11 mouse cellular contexts compared by ENCODE assay signal in the genomic region with DNA sequence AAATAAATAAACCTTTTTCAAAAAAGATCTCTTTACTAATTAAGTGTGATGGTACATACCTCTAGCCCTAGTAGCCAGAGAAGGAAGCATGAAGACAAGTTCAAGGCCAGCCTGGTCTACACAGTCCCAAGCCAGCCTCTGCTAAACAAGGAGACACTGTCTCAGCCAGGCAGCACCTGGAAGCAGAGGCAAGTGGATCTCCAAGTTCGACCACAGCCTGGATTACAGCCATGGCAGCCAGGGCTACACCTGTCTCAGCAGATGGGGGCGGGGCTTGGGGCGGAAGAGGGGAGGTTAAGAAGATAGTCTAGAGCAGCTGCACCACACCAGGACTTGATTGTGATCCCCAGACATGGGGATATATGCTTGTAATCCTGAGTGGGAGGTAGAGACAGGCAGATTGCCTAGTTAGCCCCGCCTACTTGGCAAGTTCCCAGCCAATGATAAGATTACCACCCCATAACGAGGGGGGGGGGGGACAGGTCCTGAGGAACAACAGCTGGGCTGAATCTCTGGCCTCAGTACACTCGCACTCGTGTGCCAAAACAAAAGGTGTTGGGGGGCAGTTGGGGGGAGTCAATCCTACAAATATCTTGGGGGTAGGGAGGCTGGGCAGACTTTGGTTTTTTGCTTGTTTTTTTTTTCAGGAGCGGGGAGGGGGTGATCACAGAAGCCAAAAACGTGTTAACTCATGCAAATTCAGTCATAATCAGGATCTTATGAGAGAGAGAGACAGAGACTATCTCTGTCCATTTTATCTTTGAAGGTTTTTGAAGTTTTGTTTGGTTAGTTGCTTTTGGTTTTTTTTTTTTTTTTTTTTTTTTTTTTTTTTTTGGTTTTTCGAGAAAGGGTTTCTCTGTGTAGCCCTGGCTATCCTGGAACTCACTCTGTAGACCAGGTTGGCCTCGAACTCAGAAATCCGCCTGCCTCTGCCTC. TPM values are rescaled to one million over a fixed set of nuclear protein-coding genes. Genes with fewer than 3 reads are reported as not detected.
DNase-seq lines count a peak whose midpoint lies in the region; ATAC-seq and TF ChIP-seq lines count a peak whose summit lies in the region.
"Had no signal": no experiment of that assay in that cellular context is flagged by ENCODE, and none has a peak within 500 bp of the region (broad histone marks: within the 10 kb centered on the region; RNA-seq: fewer than 3 reads in every experiment).

No protein-coding gene starts in this region.

- TF ChIP-seq EP300 in stomach, postnatal 0 days (optimal IDR thresholded peaks at IDR 0.05) = no peak

- no peak overlapping the region for H3K9ac ChIP-seq in stomach, postnatal 0 days (ENCODE audit: low read length)
- H3K9ac ChIP-seq: hindbrain, embryonic 12.5 days had no signal

- 0 out of 2 replicates have a peak, but pooled peaks have one; percentile 31 for ATAC-seq in stomach, postnatal 0 days (ENCODE audit: low FRiP score, low TSS enrichment)
- no peak for ATAC-seq in frontal cortex, adult (ENCODE audit: low TSS enrichment)

- no peak overlapping the region for H3K4me2 ChIP-seq in stomach, postnatal 0 days (replicated peaks; ENCODE audit: low read depth)
- H3K4me2 ChIP-seq: hindbrain, embryonic 12.5 days had no signal

- intact Hi-C loops in heart, postnatal 14 days (cut with DNase I) = no loop called here
- intact Hi-C loops in heart, postnatal 25 days (cut with DNase I) = no loop called here

- H3K9me3 ChIP-seq in stomach, postnatal 0 days (ENCODE audit: control insufficient read depth, low read length) = no peaks in the 10 kb centered on the region
- no peaks in the 10 kb centered on the region for H3K9me3 ChIP-seq in forebrain, embryonic 10.5 days
- H3K9me3 ChIP-seq: hindbrain, embryonic 12.5 days had no signal

- H3K4me1 ChIP-seq in stomach, postnatal 0 days (replicated peaks; ENCODE audit: control insufficient read depth, insufficient read depth) = peaks cover 11% of the 10 kb centered on the region
- H3K4me1 ChIP-seq in forebrain, embryonic 10.5 days = peaks cover 51% of the 10 kb centered on the region

- H3K27me3 ChIP-seq in stomach, postnatal 0 days (ENCODE audit: control insufficient read depth, insufficient read depth, low read length) = no peaks in the 10 kb centered on the region
- H3K27me3 ChIP-seq in forebrain, embryonic 10.5 days (ENCODE audit: poor library complexity, severe bottlenecking) = peaks cover 40% of the 10 kb centered on the region

- H3K4me3 ChIP-seq in stomach, postnatal 0 days (ENCODE audit: low read depth, low read length) = no peak overlapping the region
- H3K4me3 ChIP-seq in forebrain, embryonic 10.5 days = no peak overlapping the region
- H3K4me3 ChIP-seq: hindbrain, embryonic 12.5 days had no signal

- WGBS in stomach, postnatal 0 days = 58% methylated on average over 12 of the region's 12 CpGs
- 79% methylated on average over 12 of the region's 12 CpGs for WGBS in forebrain, embryonic 10.5 days

- DNase-seq in heart, postnatal 14 days = peak; percentile 25 to 57
- DNase-seq in heart, postnatal 25 days (ENCODE audit: low spot score) = no peak
- peak; percentile 23 for DNase-seq in thymus, postnatal 0 days (ENCODE audit: low spot score)
- no peak for DNase-seq in thymus, adult 18-20 months
- peak; percentile 44 to 74 for DNase-seq in kidney, postnatal 36 days
- peak; percentile 42 for DNase-seq in stomach, postnatal 0 days (ENCODE audit: low spot score)
- no peak for DNase-seq in forebrain, embryonic 10.5 days (ENCODE audit: extremely low spot score, low spot score)
- DNase-seq: adrenal gland, postnatal 36 days; cerebellum, postnatal 25 days had no signal

- no peak overlapping the region for H3K27ac ChIP-seq in stomach, postnatal 0 days (replicated peaks)
- H3K27ac ChIP-seq in forebrain, embryonic 10.5 days = no peak overlapping the region
- H3K27ac ChIP-seq: hindbrain, embryonic 12.5 days had no signal

- no peaks in the 10 kb centered on the region for H3K36me3 ChIP-seq in stomach, postnatal 0 days (ENCODE audit: control insufficient read depth, insufficient read depth, low read length)
- H3K36me3 ChIP-seq in forebrain, embryonic 10.5 days (replicated peaks) = peaks cover 14% of the 10 kb centered on the region
- H3K36me3 ChIP-seq: hindbrain, embryonic 12.5 days had no signal

- no peak for TF ChIP-seq CTCF in stomach, postnatal 0 days (IDR thresholded peaks at IDR 0.05; ENCODE audit: low read depth)

RNA-seq across cellular contexts. Expression of gene Wdr86, which starts 3.4 kb away (rescaled TPM):
- total RNA-seq in heart, postnatal 14 days (2021) = 1 to 10 TPM in 1 of 2 experiments, under 1 TPM in 1; 0.78 to 1.0 TPM
- under 1 TPM; 0.44 to 0.59 TPM for total RNA-seq in heart, postnatal 25 days (2021)
- polyA plus RNA-seq in thymus, postnatal 0 days (2015; fragmentation: Nextera tagmentation; extraction: Ambion mirVana) = 2.0 and 2.4 TPM in 2 replicates
- polyA plus RNA-seq in stomach, postnatal 0 days (2015; fragmentation: Nextera tagmentation; extraction: Ambion mirVana) = 2.7 and 3.3 TPM in 2 replicates
- polyA plus RNA-seq in forebrain, embryonic 10.5 days (2016; fragmentation: Nextera tagmentation; extraction: Ambion mirVana) = 22.5 and 24.5 TPM in 2 replicates

RNA-seq across cellular contexts. Expression of gene Crygn, which starts 30.6 kb away (rescaled TPM):
- 1 to 10 TPM in 1 of 2 experiments, not detected in 1; 2.8 TPM for total RNA-seq in heart, postnatal 14 days (2021)
- not detected for total RNA-seq in heart, postnatal 25 days (2021)
- 1.1 and 4.1 TPM in 2 replicates for polyA plus RNA-seq in thymus, postnatal 0 days (2015; fragmentation: Nextera tagmentation; extraction: Ambion mirVana)
- polyA plus RNA-seq in stomach, postnatal 0 days (2015; fragmentation: Nextera tagmentation; extraction: Ambion mirVana) = 2.5 and 3.0 TPM in 2 replicates
- 0.72 and 0.81 TPM in 2 replicates for polyA plus RNA-seq in forebrain, embryonic 10.5 days (2016; fragmentation: Nextera tagmentation; extraction: Ambion mirVana)
- polyA plus RNA-seq: hindbrain, embryonic 12.5 days had no signal

RNA-seq across cellular contexts. Expression of gene Nub1, which starts 41.8 kb away (rescaled TPM):
- 10 to 100 TPM; 28.5 to 31.1 TPM for total RNA-seq in heart, postnatal 14 days (2021)
- 10 to 100 TPM; 30.0 to 33.6 TPM for total RNA-seq in heart, postnatal 25 days (2021)
- 43.4 and 46.3 TPM in 2 replicates for polyA plus RNA-seq in thymus, postnatal 0 days (2015; fragmentation: Nextera tagmentation; extraction: Ambion mirVana)
- polyA plus RNA-seq in stomach, postnatal 0 days (2015; fragmentation: Nextera tagmentation; extraction: Ambion mirVana) = 18.5 and 20.4 TPM in 2 replicates
- 26.1 and 27.0 TPM in 2 replicates for polyA plus RNA-seq in forebrain, embryonic 10.5 days (2016; fragmentation: Nextera tagmentation; extraction: Ambion mirVana)

Comparison
In these comparisons a context has a peak if more than half of its experiments do, and no peak if none do; other contexts are left out.
1. DNase-seq: peak in heart, postnatal 14 days (2 of 2), thymus, postnatal 0 days (single experiment), kidney, postnatal 36 days (2 of 2) and stomach, postnatal 0 days (single experiment); none in heart, postnatal 25 days (single experiment), thymus, adult 18-20 months (0 of 2) and forebrain, embryonic 10.5 days (single experiment).